Mouse (Mus musculus) heart, postnatal 25 days (tissue): Measurements from ENCODE around the gene Zfp365. TPM values are rescaled to one million over a fixed set of nuclear protein-coding genes. Genes with fewer than 3 reads are reported as not detected.

Experiments used
- DNase-seq: peaks from one replicate; pipeline ENCODE4 v3.0.0; 2022; ENCODE audit warnings: low spot score
- intact Hi-C: fragments of 180-260 bp; cut with DNase I; formaldehyde crosslinking; loops from one replicate; pipeline ENCODE4 v1.15.1; 2025
- total RNA-seq, 2 experiments: library from RNA; stranded (reverse); gene quantifications; 2 replicates each; pipeline ENCODE4 v1.2.3; 2021

Zfp365 gene
- total RNA-seq, 2 experiments from 2014 or later: 0.49 to 0.50 TPM

DNA sequence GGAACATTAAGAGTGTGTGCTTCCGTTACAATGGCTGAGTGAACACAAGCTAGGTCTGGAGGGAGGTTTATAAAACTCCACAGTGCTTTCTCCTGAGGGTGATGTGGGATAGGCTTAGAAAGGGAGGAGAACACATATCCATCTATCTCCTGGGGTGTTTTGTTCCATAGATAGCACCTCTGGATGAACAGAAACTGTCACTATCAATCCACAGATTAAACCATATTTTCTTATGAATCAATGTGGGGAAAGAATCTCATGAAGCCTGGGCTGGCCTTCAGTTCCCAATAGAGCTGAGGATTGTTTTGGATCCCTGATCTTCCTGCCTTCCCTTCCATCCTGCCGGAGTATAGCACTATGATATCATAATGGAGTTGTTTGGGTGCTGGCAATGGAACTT, 5.5 kb downstream of the Zfp365 start:
- no peak for DNase-seq
- intact Hi-C loops: no loop called here

DNA sequence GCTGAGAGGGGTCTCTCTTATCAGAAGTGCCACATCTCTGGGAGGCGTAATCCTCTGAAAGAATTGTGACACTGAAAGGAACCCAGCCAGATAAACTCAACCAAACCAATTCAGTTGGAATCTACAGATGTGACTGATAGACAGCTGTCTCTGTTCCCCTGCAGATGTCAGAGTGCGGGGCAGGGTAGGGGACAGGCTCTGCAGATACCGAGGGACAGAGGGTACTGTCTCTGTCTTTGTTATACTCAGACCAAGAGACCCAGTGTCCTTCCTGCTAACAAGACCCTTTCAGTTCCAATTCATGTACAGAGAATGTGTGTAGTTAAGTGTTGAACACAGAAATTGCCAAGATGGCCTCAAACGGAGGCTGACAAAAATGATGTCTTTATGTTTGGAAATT, 6.4 kb downstream of the Zfp365 start:
- intact Hi-C loops: no loop called here

DNA sequence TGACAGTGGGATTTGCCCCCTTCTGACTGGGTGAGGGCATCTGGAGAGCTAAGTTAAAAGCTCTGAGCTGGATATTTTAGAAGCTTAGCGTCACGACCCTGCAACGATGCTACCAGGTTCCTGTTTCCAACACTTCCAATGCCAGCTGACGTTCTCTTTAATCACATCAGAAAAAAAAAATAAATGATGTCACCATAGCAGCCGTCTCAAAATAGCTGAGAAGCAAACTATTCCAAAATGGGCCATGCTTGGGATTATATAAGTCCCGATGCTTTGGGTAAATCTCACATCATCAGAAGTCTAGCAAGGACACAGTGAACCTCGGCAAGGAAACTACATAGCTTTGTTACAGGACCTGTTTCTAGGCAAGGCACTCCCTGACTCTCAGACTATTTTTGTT, 9.1 kb downstream of the Zfp365 start:
- intact Hi-C loops: no loop called here

More for the DNA sequence above, 6.4 kb downstream of the Zfp365 start:
- no peak for DNase-seq

DNA sequence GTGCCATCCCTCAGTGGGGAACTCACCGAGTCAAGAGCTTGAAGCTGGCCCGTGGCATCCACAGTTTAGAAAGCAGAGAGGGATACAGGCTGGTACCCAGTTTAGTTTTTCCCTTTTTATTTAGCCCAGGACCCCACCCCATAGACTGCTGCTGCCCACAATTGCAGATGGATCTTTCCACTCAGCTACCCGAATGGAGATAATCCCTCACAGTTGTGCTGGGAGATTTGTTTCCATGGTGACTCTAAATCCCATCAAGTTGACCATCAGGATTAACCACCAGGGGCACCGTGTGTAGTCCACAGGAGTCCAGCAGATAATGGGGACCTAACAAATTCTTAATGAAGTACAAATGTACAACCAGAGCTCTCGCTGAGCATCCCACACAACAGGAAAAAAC, 11.3 kb downstream of the Zfp365 start:
- intact Hi-C loops: no loop called here
- DNase-seq: no peak

More for the DNA sequence above, 9.1 kb downstream of the Zfp365 start:
- no peak for DNase-seq

DNA sequence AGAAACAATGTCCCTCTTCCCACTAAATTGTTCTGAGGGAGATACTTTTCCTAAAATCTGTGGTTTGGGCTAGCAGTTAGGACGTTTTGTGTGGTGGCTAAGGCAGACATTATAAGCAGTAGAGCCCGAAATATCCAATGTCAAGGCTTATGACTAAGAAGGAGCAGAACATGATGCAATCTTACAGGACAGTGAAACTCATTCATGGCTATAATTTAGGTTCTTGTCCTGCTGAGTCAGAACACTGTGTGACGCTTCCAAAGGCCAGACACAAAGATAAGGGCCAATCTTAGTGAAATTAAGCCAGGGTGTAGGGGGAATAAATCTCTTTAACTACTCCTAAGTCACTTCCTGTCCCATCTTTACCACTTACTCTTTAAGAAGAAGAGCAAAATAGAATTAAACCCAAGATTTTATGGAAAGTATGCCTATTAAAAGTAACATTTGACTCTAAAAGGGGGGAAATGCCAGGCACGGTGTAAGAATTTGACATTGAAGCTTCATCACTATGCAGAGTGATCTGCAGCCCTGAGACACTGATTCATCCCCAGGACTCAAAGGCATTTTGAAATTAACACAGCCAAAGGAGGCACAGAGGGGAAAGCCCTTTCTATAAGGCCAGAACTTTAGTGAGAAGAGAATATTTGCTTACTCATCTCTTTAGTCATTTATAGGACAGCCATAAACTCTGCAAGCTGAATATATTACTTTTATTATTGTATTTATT, 13.3 kb downstream of the Zfp365 start:
- intact Hi-C loops: no loop called here
- no peak for DNase-seq

DNA sequence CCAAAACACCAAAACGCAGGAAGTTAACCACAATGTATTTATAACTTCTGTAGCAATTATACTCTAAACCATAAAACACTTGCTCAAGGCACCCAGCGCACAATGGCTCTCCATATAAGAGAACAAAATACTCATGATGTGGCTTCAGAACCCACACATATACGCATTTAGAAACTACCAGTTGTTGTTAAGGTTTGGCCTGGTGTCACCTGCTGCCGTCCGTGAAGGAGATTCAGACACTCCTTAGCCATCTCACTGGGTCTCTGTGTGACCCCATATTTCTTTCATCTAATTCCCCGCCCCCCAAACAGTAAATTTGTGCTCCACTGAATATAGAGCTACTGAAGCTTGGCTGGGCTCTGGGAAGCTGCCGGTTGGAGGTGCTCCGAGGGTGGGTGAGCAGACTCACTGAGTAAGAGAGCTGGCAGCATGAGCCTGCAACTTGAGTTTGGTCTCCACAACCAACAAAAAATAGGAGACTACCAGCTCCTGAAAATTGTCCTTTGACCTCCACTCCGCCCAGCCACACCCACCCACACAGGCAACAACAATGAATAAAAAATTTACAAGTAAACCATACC, 14.0 kb downstream of the Zfp365 start:
- intact Hi-C loops: no loop called here
- DNase-seq: no peak

DNA sequence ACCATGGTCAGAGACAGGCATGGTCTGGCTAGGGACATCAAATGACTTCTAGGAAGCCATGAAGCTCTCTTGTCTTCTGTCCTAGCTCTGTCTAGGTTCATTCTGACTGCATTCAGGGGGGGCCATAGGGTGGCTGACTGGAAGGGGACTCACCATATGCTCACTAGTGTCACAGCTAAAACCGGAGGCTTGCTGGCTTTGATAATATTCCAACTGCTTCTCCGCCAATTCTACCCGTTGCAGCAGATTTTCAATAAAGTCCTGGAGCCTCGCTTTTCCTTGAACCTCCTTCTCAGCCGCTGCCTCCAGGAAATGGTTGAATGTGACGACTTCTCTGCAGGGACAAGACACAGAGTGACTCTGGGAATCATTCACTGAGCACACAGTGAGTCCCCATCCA, 15.2 kb downstream of the Zfp365 start:
- DNase-seq: no peak
- intact Hi-C loops: no loop called here

DNA sequence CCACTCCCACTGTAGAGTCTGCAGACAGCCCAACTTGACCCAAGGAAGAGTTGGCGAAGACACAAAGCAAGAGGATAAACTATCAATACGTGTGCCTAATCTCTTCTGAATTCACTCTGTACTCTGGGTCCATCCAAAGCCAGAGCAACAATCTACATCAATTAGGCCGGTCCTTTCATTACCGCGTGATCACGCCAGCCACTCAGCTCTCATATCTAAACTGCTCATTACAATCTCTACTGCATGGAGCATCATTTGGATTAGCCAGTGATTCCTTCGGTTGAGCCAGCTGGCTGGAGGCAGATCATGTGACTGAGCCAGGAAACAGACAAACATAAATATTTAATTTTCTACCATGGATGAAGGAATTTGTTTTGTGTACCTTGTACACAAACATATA, 17.8 kb downstream of the Zfp365 start:
- intact Hi-C loops: no loop called here

DNA sequence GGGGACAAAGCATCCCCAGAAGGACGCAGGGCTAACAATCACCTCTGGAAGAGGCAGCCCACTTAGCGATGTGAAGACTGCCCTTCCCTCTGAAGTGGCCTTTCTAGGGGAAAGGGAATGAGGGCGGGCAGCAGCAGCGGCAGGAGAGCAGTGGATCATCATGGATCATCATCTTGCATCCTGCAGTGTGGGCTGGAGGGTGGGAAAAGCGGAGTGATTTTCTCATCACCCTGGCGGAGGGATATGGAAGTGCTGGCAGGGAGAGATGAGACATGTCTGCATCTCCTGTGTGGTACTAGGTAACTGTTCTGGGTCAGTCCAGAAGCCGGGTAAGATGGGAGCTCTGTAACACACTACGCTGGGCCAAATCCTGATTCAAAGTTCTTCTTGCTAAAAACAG, 18.4 kb downstream of the Zfp365 start:
- intact Hi-C loops: no loop called here
- no peak for DNase-seq

More for the DNA sequence above, 17.8 kb downstream of the Zfp365 start:
- DNase-seq: no peak

DNA sequence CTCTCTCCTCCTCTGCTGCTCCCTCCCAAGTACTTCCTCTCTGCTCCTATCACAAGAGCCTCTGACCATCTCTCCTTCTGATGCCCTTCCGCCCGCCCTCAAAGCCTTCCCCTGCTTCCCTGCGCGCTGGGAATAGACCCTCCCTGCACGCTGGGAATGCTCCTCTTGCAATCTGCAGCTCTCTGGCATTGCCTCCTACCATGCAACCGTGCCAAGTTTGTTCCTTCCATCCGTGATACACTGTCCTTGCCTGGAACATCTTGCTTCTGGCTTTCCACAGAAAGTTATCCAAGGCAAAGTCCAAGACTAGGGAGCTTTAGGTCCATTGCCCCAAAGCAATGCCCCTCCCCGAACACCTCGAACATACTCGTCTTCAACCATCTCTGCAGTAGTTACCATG, 19.2 kb downstream of the Zfp365 start:
- no peak for DNase-seq
- intact Hi-C loops: no loop called here

DNA sequence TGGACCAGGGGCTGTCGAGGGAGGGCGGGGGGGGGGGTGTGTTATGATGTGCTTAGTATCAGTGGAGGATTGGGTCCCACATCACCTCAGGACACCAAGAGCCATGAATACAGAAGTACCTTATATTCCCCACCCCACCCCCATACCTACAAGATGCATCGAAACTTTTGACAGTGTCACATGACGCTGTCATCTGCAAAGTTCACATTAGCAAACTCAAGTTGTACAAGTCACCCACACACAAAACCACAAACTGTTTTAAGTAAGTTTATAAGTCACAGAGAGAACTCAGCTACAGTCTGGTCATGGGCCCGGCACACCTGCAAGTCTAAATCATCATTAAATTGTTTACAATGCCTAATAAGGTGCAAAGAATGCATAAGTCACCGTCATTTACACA, 21.3 kb downstream of the Zfp365 start:
- DNase-seq: no peak
- intact Hi-C loops: no loop called here

DNA sequence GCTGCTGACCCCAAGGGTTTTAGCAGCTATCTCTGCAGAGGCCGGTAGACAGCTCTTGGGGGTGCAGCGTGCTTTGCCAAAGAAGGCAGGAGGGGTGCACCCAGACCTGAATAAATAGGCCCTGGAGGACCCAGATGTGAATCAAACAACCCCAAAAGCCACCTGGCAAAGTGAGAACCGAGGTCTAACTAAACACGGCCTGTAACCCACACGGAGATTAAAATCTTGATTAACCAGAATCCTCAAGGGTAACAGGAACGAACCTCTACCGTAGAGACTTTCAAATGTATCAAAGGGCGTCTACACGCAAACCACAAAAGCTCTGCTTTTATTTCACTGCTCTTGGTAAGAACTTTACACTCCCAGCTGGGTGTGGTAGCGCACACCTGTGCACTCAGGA, 24.5 kb downstream of the Zfp365 start:
- intact Hi-C loops: no loop called here

DNA sequence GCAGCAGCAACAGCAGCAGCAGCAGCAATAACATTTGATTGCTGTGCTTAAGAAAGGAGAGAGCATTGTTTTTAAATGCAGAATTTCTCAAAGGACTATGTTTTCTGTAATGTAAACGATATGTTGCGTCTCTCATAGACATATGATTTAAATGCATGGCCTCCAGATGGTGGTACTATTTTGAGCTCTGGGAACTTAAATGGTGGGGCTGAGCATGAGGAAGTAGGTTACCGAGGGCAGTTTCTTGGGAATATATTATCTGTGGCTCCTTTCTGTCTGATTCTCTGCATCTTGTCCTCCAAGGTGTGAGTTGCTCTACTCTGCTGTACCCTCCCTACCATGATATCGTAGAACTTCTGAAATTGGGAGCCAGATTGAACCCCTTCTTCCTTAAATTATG, 31.8 kb downstream of the Zfp365 start:
- no peak for DNase-seq
- intact Hi-C loops: no loop called here

More for the DNA sequence above, 24.5 kb downstream of the Zfp365 start:
- DNase-seq: no peak

DNA sequence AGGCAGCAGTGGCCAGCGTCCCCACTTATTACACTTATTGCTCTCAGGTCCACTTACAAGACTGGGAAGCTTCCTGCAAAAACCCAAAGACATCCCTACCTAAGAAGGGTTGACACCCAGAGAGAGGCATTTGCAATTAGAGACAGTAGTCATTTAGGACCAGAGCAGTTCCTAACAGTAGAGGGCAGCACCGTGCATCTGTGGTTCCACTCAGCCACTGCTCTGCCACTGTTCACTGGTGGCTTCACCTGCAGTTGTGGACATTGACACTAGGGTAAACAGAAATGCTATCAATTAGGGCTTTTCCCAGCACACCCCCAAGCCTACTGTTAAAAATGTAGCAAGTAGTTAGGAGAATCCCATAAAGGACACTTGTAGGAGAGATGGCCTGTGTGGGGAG, 40.7 kb downstream of the Zfp365 start:
- intact Hi-C loops: loop anchor here (2.0 kb wide), 1 partner anchor 113 kb away; no protein-coding TSS in a partner anchor
- DNase-seq: no peak

DNA sequence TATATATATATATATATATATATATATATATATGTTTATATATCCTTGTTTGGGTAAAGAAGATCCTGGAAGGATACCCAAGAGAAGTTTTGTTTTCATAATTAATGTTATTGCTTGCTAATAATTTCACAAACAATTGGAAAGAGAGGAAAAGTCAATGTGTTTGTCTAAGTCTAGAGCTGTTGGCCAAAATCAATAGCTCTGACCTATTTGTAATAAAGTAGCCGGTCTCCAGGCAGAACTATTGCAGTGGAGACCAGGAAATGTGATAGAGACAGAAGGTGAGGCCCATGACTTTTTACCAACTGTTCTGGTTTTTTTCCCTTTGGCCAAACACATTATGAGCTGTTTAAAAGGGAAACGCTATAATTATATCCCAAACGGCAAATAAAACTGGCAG, 44.2 kb downstream of the Zfp365 start:
- DNase-seq: no peak
- intact Hi-C loops: no loop called here

DNA sequence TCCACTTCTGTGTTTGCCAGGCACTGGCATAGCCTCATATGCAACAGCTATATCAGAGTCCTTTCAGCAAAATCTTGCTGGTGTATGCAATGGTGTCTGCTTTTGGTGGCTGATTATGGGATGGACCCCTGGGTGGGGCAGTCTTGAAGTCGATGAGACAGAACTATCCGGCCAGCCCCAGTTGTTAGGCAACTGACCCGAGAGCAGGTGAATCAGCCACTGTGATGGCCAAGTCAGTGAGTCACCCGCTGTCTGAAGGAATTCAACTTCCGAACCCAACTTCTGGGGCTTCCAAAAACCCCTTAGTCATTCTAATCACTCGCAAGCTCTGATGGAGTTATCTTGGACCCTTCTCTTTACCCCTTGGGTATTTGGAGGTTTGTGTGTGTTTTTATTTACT, 46.6 kb downstream of the Zfp365 start:
- DNase-seq: no peak
- intact Hi-C loops: no loop called here

DNA sequence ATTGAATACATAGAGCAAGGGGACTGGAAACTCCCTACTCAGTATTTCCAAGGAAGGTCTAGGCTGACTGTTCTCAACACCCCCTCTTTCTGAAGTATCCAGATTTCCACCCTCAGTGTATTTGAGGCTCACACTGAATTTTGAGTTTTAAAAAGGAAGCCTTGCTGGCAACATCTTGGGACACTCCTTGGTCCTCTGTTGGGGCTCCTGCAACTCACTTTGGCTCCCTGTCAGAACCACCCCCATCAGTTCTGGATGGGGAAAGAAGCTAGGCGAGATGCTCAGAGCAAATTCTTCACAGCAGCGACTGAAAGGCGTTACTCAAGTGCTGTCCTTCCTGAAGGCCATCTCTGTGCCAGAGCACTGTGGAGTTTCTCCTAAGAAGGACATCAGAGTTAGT, 47.4 kb downstream of the Zfp365 start:
- intact Hi-C loops: no loop called here
- DNase-seq: no peak

DNA sequence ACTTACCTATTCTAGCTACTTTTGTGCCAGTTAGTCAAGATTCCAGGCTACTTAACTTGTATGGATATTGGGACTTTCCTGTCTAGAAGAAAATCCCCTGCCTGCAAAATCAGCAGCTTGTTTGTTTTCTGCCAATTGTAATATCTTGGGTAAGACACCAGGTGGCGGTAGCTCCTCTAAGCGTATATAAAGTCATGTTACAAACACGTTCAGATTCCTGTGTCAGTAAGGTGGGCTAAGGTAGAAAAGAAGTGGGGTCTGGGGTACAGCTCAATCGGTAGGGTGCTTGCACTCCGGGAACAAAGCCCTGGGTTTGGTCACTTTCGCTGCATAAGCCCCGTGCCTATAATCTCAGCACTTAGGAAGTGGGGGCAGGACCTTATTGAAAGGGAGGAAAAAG, 50.1 kb downstream of the Zfp365 start:
- DNase-seq: no peak
- intact Hi-C loops: loop anchor here (2.0 kb wide), 2 partner anchors 122 to 422 kb away; no protein-coding TSS in a partner anchor

DNA sequence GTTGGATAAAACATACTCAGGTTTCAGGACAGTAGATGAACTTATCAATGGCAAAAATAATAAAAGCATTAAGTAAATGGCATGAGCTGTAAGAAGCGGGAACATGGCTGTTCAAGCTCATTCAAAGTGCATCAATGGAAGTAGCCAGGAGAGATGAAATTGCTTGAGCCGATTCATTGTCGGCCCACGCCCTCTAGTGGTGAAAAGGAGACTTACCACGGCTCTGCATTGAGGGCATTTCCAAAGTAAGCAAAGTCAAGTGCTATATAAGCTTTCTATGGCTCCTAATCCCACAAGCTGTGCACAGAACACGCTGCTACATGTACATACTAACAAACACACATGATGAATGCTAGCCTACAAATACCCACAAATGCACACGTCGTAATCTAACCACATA, 53.6 kb downstream of the Zfp365 start:
- intact Hi-C loops: loop anchor here (2.0 to 10.0 kb wide), 4 partner anchors 127 to 954 kb away; partner anchors contain the start of gene Egr2

DNA sequence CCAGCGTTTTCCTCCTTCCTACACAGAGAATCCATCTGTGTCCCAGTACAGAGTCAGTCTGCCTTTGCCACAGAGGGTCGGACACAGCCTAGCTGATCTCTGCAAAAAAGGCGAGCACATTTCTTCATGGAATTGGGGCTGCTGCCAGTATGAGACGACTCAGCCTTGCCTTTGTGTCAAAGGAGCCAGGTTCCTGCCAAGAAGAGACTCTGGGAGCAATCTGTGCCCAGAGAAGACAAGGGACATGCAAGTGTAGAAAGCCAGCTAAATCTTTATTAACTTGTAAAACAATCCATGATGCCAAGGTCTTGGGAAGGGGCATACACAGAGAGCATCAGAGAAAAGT, 54.9 kb downstream of the Zfp365 start:
- intact Hi-C loops: loop anchor here (5.0 to 10.0 kb wide), 3 partner anchors 125 to 953 kb away; partner anchors contain the start of gene Egr2
- no peak for DNase-seq

More for the DNA sequence above, 53.6 kb downstream of the Zfp365 start:
- DNase-seq: peak; percentile 16

DNA sequence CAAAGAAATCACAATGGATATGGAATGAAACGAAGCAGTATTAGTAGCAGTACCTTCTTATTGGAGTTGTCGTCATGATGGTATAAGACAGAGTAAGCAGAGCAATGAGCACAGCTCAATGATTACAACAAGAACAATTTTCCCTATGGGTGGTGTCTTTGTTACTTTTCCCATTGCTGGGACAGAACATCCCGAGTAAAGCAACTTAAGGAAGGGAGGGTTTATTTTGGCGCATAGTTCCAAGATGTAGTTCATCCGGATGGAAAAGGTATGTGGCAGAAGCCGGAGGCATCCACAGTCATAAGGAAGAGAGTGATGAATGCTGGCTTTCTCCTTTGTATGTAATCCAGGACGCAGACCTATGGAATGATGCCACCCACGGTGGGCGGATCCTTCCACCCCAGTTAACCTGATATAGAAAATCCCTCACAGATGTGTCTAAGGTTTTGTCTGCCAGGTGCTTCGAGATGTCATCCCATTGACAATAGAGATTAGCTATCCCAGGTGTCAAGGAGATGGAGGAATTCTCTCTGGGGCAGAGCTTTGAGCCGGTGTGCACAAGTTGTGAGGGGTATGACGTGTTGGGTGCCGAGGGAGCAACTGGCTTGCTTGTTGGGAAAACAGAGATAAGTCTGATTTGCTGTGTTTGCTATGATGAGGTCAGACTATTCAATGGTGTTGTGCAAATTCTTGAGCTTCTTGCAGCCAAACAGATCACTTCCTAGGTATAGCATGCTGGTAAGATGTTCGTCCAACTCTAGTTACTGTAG, 55.5 kb downstream of the Zfp365 start:
- DNase-seq: no peak
- intact Hi-C loops: loop anchor here (5.0 to 10.0 kb wide), 3 partner anchors 125 to 952 kb away; partner anchors contain the start of gene Egr2
